Mouse (Mus musculus): ENCODE results near the gene Adamtsl2. TPM values are rescaled to one million over a fixed set of nuclear protein-coding genes. Genes with fewer than 3 reads are reported as not detected.

The Adamtsl2 gene
- polyA plus RNA-seq, 1 experiment: not detected

GRCm38 (mm10) chr2:27086483-27087010 is 7.4 kb downstream of the Adamtsl2 start:
- peaks cover 84% of the 10 kb centered on the region for H3K27me3 ChIP-seq (replicated peaks)
- TF ChIP-seq GATA1 (IDR thresholded peaks at IDR 0.05; ENCODE audit: borderline replicate concordance, low read length) (no peak), FLI1 (IDR thresholded peaks at IDR 0.05; ENCODE audit: low read length) (no peak)
- peaks cover 33% of the 10 kb centered on the region for H3K4me1 ChIP-seq
- no peak overlapping the region for H3K4me3 ChIP-seq (replicated peaks)
- no peaks in the 10 kb centered on the region for H3K36me3 ChIP-seq (replicated peaks; ENCODE audit: low read length)
- no peaks in the 10 kb centered on the region for H3K9me3 ChIP-seq

GRCm38 (mm10) chr2:27087581-27087980 is 8.4 kb downstream of the Adamtsl2 start:
- peaks cover 82% of the 10 kb centered on the region for H3K27me3 ChIP-seq (replicated peaks)
- H3K9me3 ChIP-seq: no peaks in the 10 kb centered on the region
- H3K4me3 ChIP-seq (replicated peaks): no peak overlapping the region
- no peaks in the 10 kb centered on the region for H3K36me3 ChIP-seq (replicated peaks; ENCODE audit: low read length)
- TF ChIP-seq GATA1 (IDR thresholded peaks at IDR 0.05; ENCODE audit: borderline replicate concordance, low read length): no peak
- TF ChIP-seq FLI1 (IDR thresholded peaks at IDR 0.05; ENCODE audit: low read length): no peak
- peaks cover 33% of the 10 kb centered on the region for H3K4me1 ChIP-seq

- Histone ChIP-seq H3K36me3 (replicated peaks; ENCODE audit: low read length) (no peaks in the 10 kb centered on the region), H3K4me3 (replicated peaks) (no peak overlapping the region), H3K9me3 (no peaks in the 10 kb centered on the region), H3K27me3 (replicated peaks) (peaks cover 82% of the 10 kb centered on the region), H3K4me1 (peaks cover 33% of the 10 kb centered on the region)
- TF ChIP-seq GATA1 (IDR thresholded peaks at IDR 0.05; ENCODE audit: borderline replicate concordance, low read length) (no peak), FLI1 (IDR thresholded peaks at IDR 0.05; ENCODE audit: low read length) (no peak)
Observed at GRCm38 (mm10) chr2:27088071-27088644, 9.0 kb downstream of the Adamtsl2 start.

- H3K36me3 ChIP-seq (replicated peaks; ENCODE audit: low read length): no peaks in the 10 kb centered on the region
- no peaks in the 10 kb centered on the region for H3K9me3 ChIP-seq
- H3K4me3 ChIP-seq (replicated peaks): no peak overlapping the region
- TF ChIP-seq FLI1 (IDR thresholded peaks at IDR 0.05; ENCODE audit: low read length) (no peak), GATA1 (IDR thresholded peaks at IDR 0.05; ENCODE audit: borderline replicate concordance, low read length) (no peak)
- H3K4me1 ChIP-seq: peaks cover 32% of the 10 kb centered on the region
- H3K27me3 ChIP-seq (replicated peaks): peaks cover 82% of the 10 kb centered on the region
Observed at GRCm38 (mm10) chr2:27088700-27089099, 9.5 kb downstream of the Adamtsl2 start.

GRCm38 (mm10) chr2:27089238-27089637 is 10.1 kb downstream of the Adamtsl2 start:
- Histone ChIP-seq H3K36me3 (replicated peaks; ENCODE audit: low read length) (no peaks in the 10 kb centered on the region), H3K27me3 (replicated peaks) (peaks cover 81% of the 10 kb centered on the region), H3K4me3 (replicated peaks) (no peak overlapping the region), H3K9me3 (no peaks in the 10 kb centered on the region), H3K4me1 (peaks cover 26% of the 10 kb centered on the region)
- TF ChIP-seq GATA1 (IDR thresholded peaks at IDR 0.05; ENCODE audit: borderline replicate concordance, low read length) (no peak), FLI1 (IDR thresholded peaks at IDR 0.05; ENCODE audit: low read length) (no peak)

GRCm38 (mm10) chr2:27095178-27095577 is 16.0 kb downstream of the Adamtsl2 start:
- Histone ChIP-seq H3K4me3 (replicated peaks) (no peak overlapping the region), H3K27me3 (replicated peaks) (peaks cover 90% of the 10 kb centered on the region), H3K4me1 (peaks cover 11% of the 10 kb centered on the region), H3K9me3 (no peaks in the 10 kb centered on the region), H3K36me3 (replicated peaks; ENCODE audit: low read length) (no peaks in the 10 kb centered on the region)
- TF ChIP-seq GATA1 (IDR thresholded peaks at IDR 0.05; ENCODE audit: borderline replicate concordance, low read length): no peak
- TF ChIP-seq FLI1 (IDR thresholded peaks at IDR 0.05; ENCODE audit: low read length): no peak

- peaks cover 11% of the 10 kb centered on the region for H3K4me1 ChIP-seq
- TF ChIP-seq FLI1 (IDR thresholded peaks at IDR 0.05; ENCODE audit: low read length): no peak
- TF ChIP-seq GATA1 (IDR thresholded peaks at IDR 0.05; ENCODE audit: borderline replicate concordance, low read length): no peak
- H3K9me3 ChIP-seq: no peaks in the 10 kb centered on the region
- H3K36me3 ChIP-seq (replicated peaks; ENCODE audit: low read length): no peaks in the 10 kb centered on the region
- no peak overlapping the region for H3K4me3 ChIP-seq (replicated peaks)
- H3K27me3 ChIP-seq (replicated peaks): peaks cover 88% of the 10 kb centered on the region
Observed at GRCm38 (mm10) chr2:27096341-27096981, 17.3 kb downstream of the Adamtsl2 start.

- peaks cover 90% of the 10 kb centered on the region for H3K27me3 ChIP-seq (replicated peaks)
- no peaks in the 10 kb centered on the region for H3K9me3 ChIP-seq
- no peaks in the 10 kb centered on the region for H3K36me3 ChIP-seq (replicated peaks; ENCODE audit: low read length)
- peaks cover 11% of the 10 kb centered on the region for H3K4me1 ChIP-seq
- no peak overlapping the region for H3K4me3 ChIP-seq (replicated peaks)
- no peak for TF ChIP-seq GATA1 (IDR thresholded peaks at IDR 0.05; ENCODE audit: borderline replicate concordance, low read length)
- no peak for TF ChIP-seq FLI1 (IDR thresholded peaks at IDR 0.05; ENCODE audit: low read length)
Observed at GRCm38 (mm10) chr2:27097241-27097656, 18.1 kb downstream of the Adamtsl2 start.

GRCm38 (mm10) chr2:27097776-27098175 is 18.6 kb downstream of the Adamtsl2 start:
- no peaks in the 10 kb centered on the region for H3K36me3 ChIP-seq (replicated peaks; ENCODE audit: low read length)
- H3K4me3 ChIP-seq (replicated peaks): no peak overlapping the region
- H3K9me3 ChIP-seq: no peaks in the 10 kb centered on the region
- peaks cover 90% of the 10 kb centered on the region for H3K27me3 ChIP-seq (replicated peaks)
- H3K4me1 ChIP-seq: peaks cover 15% of the 10 kb centered on the region
- TF ChIP-seq GATA1 (IDR thresholded peaks at IDR 0.05; ENCODE audit: borderline replicate concordance, low read length): no peak
- no peak for TF ChIP-seq FLI1 (IDR thresholded peaks at IDR 0.05; ENCODE audit: low read length)

GRCm38 (mm10) chr2:27103554-27103953 is 24.4 kb downstream of the Adamtsl2 start:
- H3K36me3 ChIP-seq (replicated peaks; ENCODE audit: low read length): no peaks in the 10 kb centered on the region
- TF ChIP-seq FLI1 (IDR thresholded peaks at IDR 0.05; ENCODE audit: low read length) (no peak), GATA1 (IDR thresholded peaks at IDR 0.05; ENCODE audit: borderline replicate concordance, low read length) (no peak)
- H3K27me3 ChIP-seq (replicated peaks): peaks cover 84% of the 10 kb centered on the region
- no peaks in the 10 kb centered on the region for H3K9me3 ChIP-seq
- H3K4me1 ChIP-seq: peaks cover 5% of the 10 kb centered on the region; the same call in 1 of the 2 replicates
- H3K4me3 ChIP-seq (replicated peaks): no peak overlapping the region

All from megakaryocyte, embryonic 14.5 days (primary cell).